Mouse (Mus musculus): ENCODE measurements around the gene Derl2. TPM values are rescaled to one million over a fixed set of nuclear protein-coding genes. Genes with fewer than 3 reads are reported as not detected.

Derl2 gene
- polyA plus RNA-seq (2017; shearing (Covaris generic)): 10 to 100 TPM; 78.1 to 85.6 TPM

GRCm38 (mm10) chr11:71019201-71020068 is at the start of gene Derl2, which contains the start of gene Mis12:
Gene Derl2, minus strand, starts transcription at chr11:71019841.
Gene Mis12, plus strand, starts transcription at chr11:71019611.

GRCm38 (mm10) chr11:71033163-71033761 is 13.6 kb upstream of the Derl2 start, which contains the start of gene 6330403K07Rik:
Gene 6330403K07Rik, minus strand, starts transcription at chr11:71033513.

GRCm38 (mm10) chr11:71004316-71004773 is 15.3 kb downstream of the Derl2 start, which contains the start of gene Dhx33:
Gene Dhx33, minus strand, starts transcription at chr11:71004437.

GRCm38 (mm10) chr11:70982557-70983228 is 36.9 kb downstream of the Derl2 start, which contains the start of gene C1qbp:
Gene C1qbp, minus strand, starts transcription at chr11:70983026.

GRCm38 (mm10) chr11:70969821-70970559 is 49.7 kb downstream of the Derl2 start, which contains the start of the genes Nup88 and Rpain:
Gene Nup88, minus strand, starts transcription at chr11:70969973.
Gene Rpain, plus strand, starts transcription at chr11:70970213.

Other genes starting within 250 kb of the Derl2 start
- gene Scimp, start 207.3 kb downstream of the Derl2 start, polyA plus RNA-seq (2017; shearing (Covaris generic)): under 1 TPM; 0.35 to 0.64 TPM
- gene Rabep1, start 175.1 kb downstream of the Derl2 start, polyA plus RNA-seq (2017; shearing (Covaris generic)): 10 to 100 TPM; 35.0 to 39.0 TPM
- 100 to 1,000 TPM; 101 to 116 TPM for gene Nup88, start 49.9 kb downstream of the Derl2 start, polyA plus RNA-seq (2017; shearing (Covaris generic))
- 10 to 100 TPM; 61.3 to 94.2 TPM for gene Rpain, start 49.6 kb downstream of the Derl2 start, polyA plus RNA-seq (2017; shearing (Covaris generic))
- gene C1qbp, start 36.8 kb downstream of the Derl2 start, polyA plus RNA-seq (2017; shearing (Covaris generic)): 100 to 1,000 TPM; 102 to 146 TPM
- gene Dhx33, start 15.4 kb downstream of the Derl2 start, polyA plus RNA-seq (2017; shearing (Covaris generic)): 10 to 100 TPM; 11.0 to 12.9 TPM
- 10 to 100 TPM; 25.0 to 30.7 TPM for gene Mis12, start 230 bp downstream of the Derl2 start, polyA plus RNA-seq (2017; shearing (Covaris generic))
- gene 6330403K07Rik, start 13.7 kb upstream of the Derl2 start, polyA plus RNA-seq (2017; shearing (Covaris generic)): 10 to 100 TPM; 11.6 to 21.8 TPM
- gene Nlrp1a, start 124.9 kb upstream of the Derl2 start, polyA plus RNA-seq (2017; shearing (Covaris generic)): under 1 TPM in 1 of 2 experiments, not detected in 1; 0.41 TPM
- 1 to 10 TPM; 1.7 to 3.2 TPM for gene Nlrp1b, start 210.9 kb upstream of the Derl2 start, polyA plus RNA-seq (2017; shearing (Covaris generic))

Measured in activated CD4-positive, CD25-positive, alpha-beta regulatory T cell (primary cell).